Mouse (Mus musculus) cerebellum, adult 9-11 months (tissue): ENCODE results near the gene Wdr93.
"Not testable (repeated sequence)": the region's sequence is repeated elsewhere in the genome, so short reads cannot be mapped to it uniquely, and the experiment has no call there.

Experiments
- DNase-seq: peaks from one replicate; pipeline ENCODE4 v3.0.0; 2022

The Wdr93 gene

GRCm38 (mm10) chr7:79756334-79756733 is 13.4 kb downstream of the Wdr93 start:
- DNase-seq, result no peak

- DNase-seq, result no peak
Observed at GRCm38 (mm10) chr7:79758176-79758575, 15.2 kb downstream of the Wdr93 start.

GRCm38 (mm10) chr7:79759766-79760165 is 16.8 kb downstream of the Wdr93 start:
- DNase-seq, result no peak

GRCm38 (mm10) chr7:79761124-79761876 is 18.3 kb downstream of the Wdr93 start:
- no peak for DNase-seq

- no peak for DNase-seq
Observed at GRCm38 (mm10) chr7:79762106-79762505, 19.1 kb downstream of the Wdr93 start.

- no peak for DNase-seq
Observed at GRCm38 (mm10) chr7:79765991-79766390, 23.0 kb downstream of the Wdr93 start.

GRCm38 (mm10) chr7:79769664-79770063 is 26.7 kb downstream of the Wdr93 start:
- DNase-seq, result no peak

- DNase-seq, result no peak
Observed at GRCm38 (mm10) chr7:79771561-79772512, 28.9 kb downstream of the Wdr93 start.

- peak; percentile 37 for DNase-seq
Observed at GRCm38 (mm10) chr7:79780647-79781626, 38.0 kb downstream of the Wdr93 start.

- no peak for DNase-seq
Observed at GRCm38 (mm10) chr7:79781826-79782515, 39.0 kb downstream of the Wdr93 start.

- no peak for DNase-seq
Observed at GRCm38 (mm10) chr7:79782516-79782855, 39.5 kb downstream of the Wdr93 start.

GRCm38 (mm10) chr7:79786295-79786694 is 43.3 kb downstream of the Wdr93 start:
- DNase-seq, result peak; percentile 43

GRCm38 (mm10) chr7:79789812-79790211 is 46.8 kb downstream of the Wdr93 start:
- not testable (repeated sequence) for DNase-seq

- DNase-seq, result no peak
Observed at GRCm38 (mm10) chr7:79792635-79793421, 49.9 kb downstream of the Wdr93 start.

GRCm38 (mm10) chr7:79793688-79794087 is 50.7 kb downstream of the Wdr93 start, which contains the start of gene Mesp1:
TSS of gene Mesp1 (minus strand) at chr7:79793788.
- DNase-seq, result no peak

- no peak for DNase-seq
Observed at GRCm38 (mm10) chr7:79798606-79799005, 55.6 kb downstream of the Wdr93 start.

GRCm38 (mm10) chr7:79799048-79799447 is 56.1 kb downstream of the Wdr93 start:
- peak; percentile 32 for DNase-seq

GRCm38 (mm10) chr7:79799506-79799905 is 56.5 kb downstream of the Wdr93 start:
- no peak for DNase-seq

- DNase-seq, result no peak
Observed at GRCm38 (mm10) chr7:79800336-79800735, 57.4 kb downstream of the Wdr93 start.

GRCm38 (mm10) chr7:79801391-79801790 is 58.4 kb downstream of the Wdr93 start:
- DNase-seq, result no peak

GRCm38 (mm10) chr7:79802037-79802436 is 59.1 kb downstream of the Wdr93 start:
- no peak for DNase-seq
